Mouse (Mus musculus) MEL (cell line): ENCODE measurements around the gene Slc30a2. TPM values are rescaled to one million over a fixed set of nuclear protein-coding genes. Genes with fewer than 3 reads are reported as not detected.

Source experiments
- DNase-seq: peaks from one replicate; pipeline ENCODE4 v3.0.0; 2011; ENCODE audit warnings: low read depth, low spot score
- H3K27ac ChIP-seq: 2 replicates; pipeline ENCODE4 v1.5.1; 2012; ENCODE audit warnings: low read depth, mild to moderate bottlenecking, control low read depth, low read length, moderate library complexity; ENCODE audit not compliant: control insufficient read depth
- H3K27me3 ChIP-seq, 2 experiments: fragments of 150-350 bp in 1 of 2; sonication (generic) in 1 of 2; 2 replicates each; pipeline ENCODE4 v1.6.1; 2012; ENCODE audit warnings: low read length in 2 of 2, mild to moderate bottlenecking in 2 of 2, improper control_type of control experiment in 1 of 2, moderate library complexity in 1 of 2; ENCODE audit not compliant: insufficient read depth in 2 of 2, control insufficient read depth in 1 of 2
- H3K36me3 ChIP-seq, 2 experiments: 2 replicates each; pipeline ENCODE4 v1.6.1; 2012 to 2014; ENCODE audit warnings: low read length in 2 of 2, improper control_type of control experiment in 1 of 2, inconsistent platforms in 1 of 2, mild to moderate bottlenecking in 1 of 2; ENCODE audit not compliant: insufficient read depth in 2 of 2, control insufficient read depth in 1 of 2
- H3K4me1 ChIP-seq, 2 experiments: fragments of 150-350 bp in 1 of 2; sonication (generic) in 1 of 2; 2 replicates each; pipeline ENCODE4 v1.6.1; 2012; ENCODE audit warnings: low read length in 2 of 2, improper control_type of control experiment in 1 of 2, mild to moderate bottlenecking in 1 of 2; ENCODE audit not compliant: insufficient read depth in 2 of 2, control insufficient read depth in 1 of 2
- H3K4me3 ChIP-seq, 2 experiments: fragments of 150-350 bp in 1 of 2; sonication (generic) in 1 of 2; 2 replicates each; pipeline ENCODE4 v1.5.1; 2012; ENCODE audit warnings: low read depth in 2 of 2, low read length in 2 of 2, mild to moderate bottlenecking in 2 of 2, moderate library complexity in 2 of 2, control low read depth in 1 of 2, improper control_type of control experiment in 1 of 2; ENCODE audit not compliant: control insufficient read depth in 1 of 2, insufficient read depth in 1 of 2
- H3K79me2 ChIP-seq: 2 replicates; pipeline ENCODE4 v1.6.1; 2012; ENCODE audit warnings: mild to moderate bottlenecking, low read length, moderate library complexity; ENCODE audit not compliant: control insufficient read depth, poor library complexity, insufficient read depth
- H3K9ac ChIP-seq: 2 replicates; pipeline ENCODE4 v1.6.1; 2012; ENCODE audit warnings: low read depth, mild to moderate bottlenecking, control low read depth, low read length, moderate library complexity; ENCODE audit not compliant: control insufficient read depth, poor library complexity, severe bottlenecking
- H3K9me3 ChIP-seq: fragments of 150-350 bp; sonication (generic); replicated peaks from 2 replicates; pipeline ENCODE4 v1.6.1; 2012; ENCODE audit warnings: mild to moderate bottlenecking, low read length, improper control_type of control experiment, moderate library complexity; ENCODE audit not compliant: insufficient read depth
- BHLHE40 ChIP-seq: IDR thresholded peaks from 2 replicates; pipeline ENCODE4 v1.6.1; 2012; ENCODE audit warnings: low read depth, mild to moderate bottlenecking, inconsistent platforms, low read length, improper control_type of control experiment, borderline replicate concordance
- CHD2 ChIP-seq: IDR thresholded peaks from 2 replicates; pipeline ENCODE4 v1.6.1; 2011; ENCODE audit warnings: low read length, improper control_type of control experiment
- CTCF ChIP-seq, 3 experiments: IDR thresholded peaks in 2 of 3; conservative IDR thresholded peaks in 1 of 3; 2 replicates each; pipeline ENCODE4 v1.5.1; 2011 to 2012; ENCODE audit warnings: low read length in 3 of 3, low read depth in 2 of 3, mild to moderate bottlenecking in 2 of 3, improper control_type of control experiment in 1 of 3, inconsistent platforms in 1 of 3, mixed read lengths in 1 of 3, moderate library complexity in 1 of 3; ENCODE audit not compliant: control insufficient read depth in 1 of 3, insufficient read depth in 1 of 3, poor library complexity in 1 of 3, severe bottlenecking in 1 of 3
- ELF1 ChIP-seq: IDR thresholded peaks from 2 replicates; pipeline ENCODE4 v1.6.1; 2014; ENCODE audit warnings: low read depth, mild to moderate bottlenecking, inconsistent platforms, low read length, improper control_type of control experiment, moderate library complexity
- EP300 ChIP-seq, 2 experiments: IDR thresholded peaks; 2 replicates each; pipeline ENCODE4 v1.6.1; 2011; ENCODE audit warnings: improper control_type of control experiment in 2 of 2, low read length in 2 of 2, low read depth in 1 of 2, mild to moderate bottlenecking in 1 of 2
- ETS1 ChIP-seq: IDR thresholded peaks from 2 replicates; pipeline ENCODE4 v1.6.1; 2012; ENCODE audit warnings: low read depth, mild to moderate bottlenecking, inconsistent platforms, low read length, improper control_type of control experiment, moderate library complexity
- GABPA ChIP-seq: IDR thresholded peaks from 2 replicates; pipeline ENCODE4 v1.6.1; 2012; ENCODE audit warnings: low read depth, mild to moderate bottlenecking, inconsistent platforms, low read length, improper control_type of control experiment, moderate library complexity
- GATA1 ChIP-seq: IDR thresholded peaks from 2 replicates; pipeline ENCODE4 v1.6.1; 2011; ENCODE audit warnings: low read depth, low read length, improper control_type of control experiment
- JUND ChIP-seq: IDR thresholded peaks from 2 replicates; pipeline ENCODE4 v1.6.1; 2011; ENCODE audit warnings: low read depth, mild to moderate bottlenecking, improper control_type of control experiment, low read length
- MAZ ChIP-seq: IDR thresholded peaks from 2 replicates; pipeline ENCODE4 v1.6.1; 2012; ENCODE audit warnings: low read depth, mild to moderate bottlenecking, inconsistent platforms, low read length, improper control_type of control experiment
- MEF2A ChIP-seq: IDR thresholded peaks from 2 replicates; pipeline ENCODE4 v1.6.1; 2014; ENCODE audit warnings: low read depth, mild to moderate bottlenecking, inconsistent platforms, low read length, improper control_type of control experiment; ENCODE audit not compliant: poor library complexity, insufficient replicate concordance, severe bottlenecking; ENCODE audit errors: extremely low read depth
- MYB ChIP-seq: IDR thresholded peaks from 2 replicates; pipeline ENCODE4 v1.6.1; 2011; ENCODE audit warnings: mild to moderate bottlenecking, low read depth, low read length, improper control_type of control experiment
- NELFE ChIP-seq: IDR thresholded peaks from 2 replicates; pipeline ENCODE4 v1.6.1; 2011; ENCODE audit warnings: low read depth, low read length, improper control_type of control experiment
- POLR2AphosphoS2 ChIP-seq: IDR thresholded peaks from 2 replicates; pipeline ENCODE4 v1.6.1; 2011; ENCODE audit warnings: low read length, improper control_type of control experiment
- POLR2AphosphoS5 ChIP-seq: IDR thresholded peaks from 2 replicates; pipeline ENCODE4 v1.6.1; 2012; ENCODE audit warnings: low read depth, borderline replicate concordance, mild to moderate bottlenecking, inconsistent platforms, low read length, moderate library complexity, mixed read lengths
- SMC3 ChIP-seq: IDR thresholded peaks from 2 replicates; pipeline ENCODE4 v1.6.1; 2011; ENCODE audit warnings: low read depth, low read length, improper control_type of control experiment
- TCF12 ChIP-seq: IDR thresholded peaks from 2 replicates; pipeline ENCODE4 v1.6.1; 2014; ENCODE audit warnings: low read depth, mild to moderate bottlenecking, inconsistent platforms, low read length, improper control_type of control experiment, moderate library complexity
- ZC3H11A ChIP-seq: IDR thresholded peaks from 2 replicates; pipeline ENCODE4 v1.6.1; 2012; ENCODE audit warnings: low read depth, mild to moderate bottlenecking, inconsistent platforms, low read length, improper control_type of control experiment
- ZMIZ1 ChIP-seq: IDR thresholded peaks from 2 replicates; pipeline ENCODE4 v1.6.1; 2012; ENCODE audit warnings: low read depth, mild to moderate bottlenecking, inconsistent platforms, low read length, improper control_type of control experiment, moderate library complexity
- polyA plus RNA-seq, 2 experiments: library from polyadenylated mRNA; stranded (reverse) in 1 of 2; unstranded in 1 of 2; fragments of >175 nt in 1 of 2; fragments of >200 nt in 1 of 2; gene quantifications; 2 replicates each; pipeline versions ENCODE4 v1.2.1 to v1.2.4; 2012; ENCODE audit warnings: low replicate concordance in 2 of 2, low read depth in 1 of 2; ENCODE audit not compliant: insufficient read length in 2 of 2, insufficient read depth in 1 of 2, missing spikeins in 1 of 2
- total RNA-seq: library from RNA; depleted of rRNA; stranded (reverse); fragments of 300-350 nt; gene quantifications from 2 replicates; pipeline ENCODE4 v1.2.3, GENCODE M21; 2012

Gene Slc30a2
- total and polyA plus RNA-seq, 3 experiments, result 0.39 to 0.54 TPM; not detected in 1

DNA sequence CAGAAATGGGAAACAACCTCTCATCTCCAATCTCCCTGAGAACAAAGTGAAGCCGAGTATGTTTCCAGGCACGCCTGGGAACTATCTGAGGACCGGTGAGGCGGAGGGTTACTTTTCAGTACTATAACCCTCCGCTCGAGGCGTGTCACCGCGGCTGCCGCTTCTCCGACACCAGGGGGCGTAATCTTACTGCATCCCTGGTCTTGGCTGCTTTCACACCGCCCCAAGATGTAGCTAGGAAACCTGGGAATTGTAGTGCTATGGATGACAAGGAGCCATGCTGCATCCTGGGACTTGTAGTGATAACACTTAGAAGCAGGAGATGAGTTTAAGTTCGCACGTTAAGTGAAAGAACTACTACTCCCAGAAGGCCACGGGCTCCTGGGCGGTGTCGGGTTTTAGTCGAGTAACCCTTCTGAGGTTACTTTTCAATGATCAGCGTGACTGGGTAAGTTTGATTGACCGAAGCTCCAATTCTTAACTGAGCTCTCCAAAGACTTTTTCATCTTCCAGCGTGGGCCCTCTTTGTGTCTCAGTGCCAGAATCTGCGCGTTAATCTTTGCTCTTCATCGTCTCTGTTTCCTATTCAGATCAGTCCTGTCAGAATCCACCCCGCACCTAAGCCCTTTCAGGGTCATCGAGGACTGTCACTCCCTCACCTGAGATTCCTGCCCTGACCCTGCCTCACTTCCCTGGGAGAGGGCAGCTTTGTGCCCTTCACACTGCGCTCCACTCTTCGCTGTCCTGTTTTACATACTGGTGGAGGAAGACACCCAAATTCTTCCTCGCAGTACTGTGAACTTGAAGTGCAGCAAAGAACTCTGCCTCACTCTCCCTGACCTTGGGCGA, 53.2 kb downstream of the Slc30a2 start, which contains the start of gene Pafah2 (continued):
- no peak for TF ChIP-seq MYB
- peak; percentile 50 for TF ChIP-seq CHD2
- TF ChIP-seq GATA1, result no peak
- TF ChIP-seq ELF1, result peak; percentile 69
- TF ChIP-seq BHLHE40, result peak; percentile 56

DNA sequence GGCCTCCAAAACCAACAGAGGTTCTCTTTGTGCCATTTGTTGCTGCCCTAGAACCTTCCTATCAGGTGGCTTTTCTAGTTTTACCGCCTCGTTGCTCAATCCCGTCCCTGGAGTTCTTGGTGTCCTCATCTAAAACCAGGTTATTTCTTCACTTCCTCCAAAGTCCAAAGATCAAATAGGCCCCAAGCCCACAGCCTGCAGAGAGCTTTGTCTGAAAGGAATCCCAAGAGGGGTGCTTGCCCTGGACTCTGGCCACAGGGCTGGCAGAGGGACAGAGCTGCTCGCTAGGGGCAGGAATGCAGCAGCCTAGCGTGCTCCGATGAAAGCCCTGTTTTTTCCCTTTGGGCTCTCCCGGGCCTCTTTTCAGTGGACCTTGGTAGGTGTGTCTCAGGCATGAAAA, 54.1 kb downstream of the Slc30a2 start:
- H3K4me1 ChIP-seq, result peaks cover 2 to 10% of the 10 kb centered on the region in 2 experiments; a peak in 2 of 4 replicates
- TF ChIP-seq NELFE, result no peak
- TF ChIP-seq CTCF (IDR thresholded peaks at IDR 0.05 in 2 of 3, conservative IDR thresholded peaks at IDR 0.05 in 1 of 3; ENCODE audit: control insufficient read depth in 1 of 3, insufficient read depth in 1 of 3, low read depth in 2 of 3, low read length in 3 of 3, poor library complexity in 1 of 3, severe bottlenecking in 1 of 3), result no peak
- TF ChIP-seq BHLHE40, result no peak
- no peak for TF ChIP-seq EP300 (IDR thresholded peaks at IDR 0.05; ENCODE audit: low read depth in 1 of 2, low read length in 2 of 2)
- TF ChIP-seq POLR2AphosphoS2, result no peak
- no peak for TF ChIP-seq ZC3H11A
- TF ChIP-seq GABPA, result no peak
- TF ChIP-seq ZMIZ1, result no peak
- TF ChIP-seq JUND, result no peak
- no peak for TF ChIP-seq TCF12
- TF ChIP-seq MAZ, result no peak
- TF ChIP-seq ETS1, result no peak
- no peak for TF ChIP-seq POLR2AphosphoS5
- no peak for TF ChIP-seq SMC3
- TF ChIP-seq MEF2A, result no peak
- no peaks in the 10 kb centered on the region for H3K27me3 ChIP-seq
- no peaks in the 10 kb centered on the region; a peak in 1 of 4 replicates for H3K36me3 ChIP-seq
- H3K9me3 ChIP-seq, result no peaks in the 10 kb centered on the region
- no peaks in the 10 kb centered on the region; the same call in 1 of the 2 replicates for H3K79me2 ChIP-seq
- peak; percentile 12 for DNase-seq
- no peak overlapping the region for H3K27ac ChIP-seq
- H3K4me3 ChIP-seq, result peak overlapping the region in 1 of 2 experiments; percentile 37; a peak in 1 of 4 replicates
- H3K9ac ChIP-seq, result no peak overlapping the region
